Mouse (Mus musculus) liver, embryonic 14.5 days (tissue): Measurements from ENCODE around the gene Cd300lf. TPM values are rescaled to one million over a fixed set of nuclear protein-coding genes. Genes with fewer than 3 reads are reported as not detected.

Experiments used
- ATAC-seq: fragments of 200-750 bp; cut with Nextera tagmentation; 2 replicates; pipeline ENCODE4 v1.8.0; 2017; ENCODE audit warnings: moderate number of reproducible peaks, mild to moderate bottlenecking, moderate library complexity; ENCODE audit not compliant: insufficient read depth
- DNase-seq, 3 experiments: peaks; one replicate each; pipeline ENCODE4 v3.0.0-alpha.2; 2012 to 2013; ENCODE audit warnings: low read depth in 3 of 3, low spot score in 3 of 3
- H3K27ac ChIP-seq: fragments of 300-500 bp; sonication (generic); 2 replicates; pipeline ENCODE4 v1.5.1; 2014; ENCODE audit warnings: moderate library complexity, mild to moderate bottlenecking, control low read depth, inconsistent platforms
- H3K27me3 ChIP-seq: fragments of 300-500 bp; sonication (generic); 2 replicates; pipeline ENCODE4 v1.6.1; 2014; ENCODE audit warnings: mild to moderate bottlenecking, low read length, moderate library complexity; ENCODE audit not compliant: control insufficient read depth, insufficient read depth
- H3K36me3 ChIP-seq: fragments of 300-500 bp; sonication (generic); replicated peaks from 2 replicates; pipeline ENCODE4 v1.6.1; 2014; ENCODE audit warnings: low read depth; ENCODE audit not compliant: control insufficient read depth, insufficient read depth
- H3K4me1 ChIP-seq, 2 experiments: fragments of 200-500 bp in 1 of 2; fragments of 300-500 bp in 1 of 2; sonication (generic) in 1 of 2; replicated peaks; 2 replicates each; pipeline ENCODE4 v1.6.1; 2012 to 2014; ENCODE audit warnings: antibody characterized with exemption in 1 of 2, inconsistent platforms in 1 of 2, low read length in 1 of 2; ENCODE audit not compliant: control insufficient read depth in 2 of 2, insufficient read depth in 2 of 2
- H3K4me2 ChIP-seq: fragments of 300-500 bp; sonication (generic); 2 replicates; pipeline ENCODE4 v1.6.1; 2014; ENCODE audit warnings: low read depth, mild to moderate bottlenecking, control low read depth, moderate library complexity
- H3K4me3 ChIP-seq, 2 experiments: fragments of 200-500 bp in 1 of 2; fragments of 300-500 bp in 1 of 2; sonication (generic) in 1 of 2; 2 replicates each; pipeline ENCODE4 v1.5.1; 2012 to 2014; ENCODE audit warnings: low read depth in 2 of 2, low read length in 2 of 2, mild to moderate bottlenecking in 2 of 2, control low read depth in 1 of 2, inconsistent platforms in 1 of 2, moderate library complexity in 1 of 2; ENCODE audit not compliant: insufficient read depth in 1 of 2
- H3K9ac ChIP-seq: fragments of 300-500 bp; sonication (generic); replicated peaks from 2 replicates; pipeline ENCODE4 v1.6.1; 2014; ENCODE audit warnings: mild to moderate bottlenecking, control low read depth, moderate library complexity
- H3K9me3 ChIP-seq: fragments of 300-500 bp; sonication (generic); 2 replicates; pipeline ENCODE4 v1.6.1; 2016; ENCODE audit warnings: low read length, mixed read lengths; ENCODE audit not compliant: control insufficient read depth
- CTCF ChIP-seq: IDR thresholded peaks from 2 replicates; pipeline ENCODE4 v1.5.1; 2016; ENCODE audit warnings: antibody characterized with exemption, low read depth, control low read depth
- EP300 ChIP-seq: IDR thresholded peaks from 2 replicates; pipeline ENCODE4 v1.6.1; 2016; ENCODE audit warnings: antibody characterized with exemption, low read depth
- WGBS: fragments of 180-500 bp; shearing (Covaris S2); extraction: QIAGEN DNeasy Blood & Tissue Kit; methylation state at CpG from one replicate; pipeline ENCODE4 v1.1.7; 2014; ENCODE audit not compliant: insufficient replicate concordance; 5-methylcytosine and 5-hydroxymethylcytosine counted together
- polyA plus RNA-seq, 2 experiments: library from polyadenylated mRNA; depleted of rRNA in 1 of 2; stranded (reverse) in 1 of 2; unstranded in 1 of 2; fragments of >200 nt; fragmentation: Nextera tagmentation in 1 of 2; extraction: Ambion mirVana in 1 of 2; gene quantifications; 2 replicates each; pipeline versions ENCODE4 v1.2.1 to v1.2.3; 2012 to 2014

Gene Cd300lf
- polyA plus RNA-seq, 2 experiments: 1.1 to 1.6 TPM

DNA sequence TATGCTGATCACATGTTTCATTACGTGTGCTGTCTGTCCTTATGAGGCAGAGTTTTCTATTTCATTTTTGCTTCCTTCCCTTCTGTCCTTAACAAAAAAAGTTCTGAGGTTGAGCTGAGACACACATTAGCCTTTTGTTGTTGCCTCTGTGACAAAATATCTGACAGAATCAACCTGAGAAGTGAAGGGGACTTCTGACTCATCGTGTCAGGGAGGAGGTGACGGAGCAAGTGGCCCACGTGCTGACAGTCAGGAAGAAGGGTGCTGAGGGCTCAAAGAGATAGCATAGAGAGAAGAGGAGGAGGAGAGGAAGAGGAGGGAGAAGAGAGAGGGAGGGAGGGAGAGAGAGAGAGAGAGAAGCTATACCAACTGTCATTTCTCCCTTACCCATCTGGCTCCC lies 5.3 kb downstream of the Cd300lf start:
- Histone ChIP-seq H3K27me3 (no peaks in the 10 kb centered on the region), H3K4me2 (no peak overlapping the region), H3K36me3 (no peaks in the 10 kb centered on the region), H3K4me1 (no peaks in the 10 kb centered on the region; a peak in 1 of 4 replicates), H3K4me3 (no peak overlapping the region), H3K9me3 (no peaks in the 10 kb centered on the region), H3K9ac (no peak overlapping the region), H3K27ac (no peak overlapping the region)
- 22% methylated on average over 4 of the region's 4 CpGs for WGBS
- DNase-seq: no peak
- ATAC-seq: no peak
- TF ChIP-seq CTCF (no peak), EP300 (no peak)

DNA sequence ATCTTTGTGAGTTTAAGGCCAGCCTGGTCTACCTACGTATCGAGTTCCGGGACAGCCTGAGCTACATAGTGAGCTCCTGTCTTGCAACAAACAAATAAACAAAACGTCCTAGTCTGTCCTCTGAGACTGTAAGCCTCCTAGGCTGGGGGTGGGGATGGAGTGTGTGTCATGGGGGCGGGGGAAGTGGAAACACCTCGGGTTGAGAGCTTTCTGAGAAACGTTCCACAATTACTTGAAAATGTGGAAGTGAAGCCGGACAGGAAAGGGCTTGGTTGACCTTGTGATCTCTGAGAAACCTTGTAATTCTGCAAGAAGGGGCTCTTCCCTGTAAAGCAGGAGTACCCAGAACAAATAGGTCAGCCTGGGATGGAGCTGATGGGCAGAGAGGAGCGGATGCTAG lies 14.4 kb downstream of the Cd300lf start:
- TF ChIP-seq EP300: no peak
- TF ChIP-seq CTCF: no peak
- Histone ChIP-seq H3K36me3 (no peaks in the 10 kb centered on the region), H3K4me2 (no peak overlapping the region), H3K9ac (no peak overlapping the region), H3K4me1 (no peaks in the 10 kb centered on the region), H3K9me3 (no peaks in the 10 kb centered on the region), H3K27ac (no peak overlapping the region), H3K4me3 (no peak overlapping the region), H3K27me3 (no peaks in the 10 kb centered on the region)
- DNase-seq (no peak), ATAC-seq (no peak)
- WGBS: 37% methylated on average over 9 of the region's 9 CpGs

DNA sequence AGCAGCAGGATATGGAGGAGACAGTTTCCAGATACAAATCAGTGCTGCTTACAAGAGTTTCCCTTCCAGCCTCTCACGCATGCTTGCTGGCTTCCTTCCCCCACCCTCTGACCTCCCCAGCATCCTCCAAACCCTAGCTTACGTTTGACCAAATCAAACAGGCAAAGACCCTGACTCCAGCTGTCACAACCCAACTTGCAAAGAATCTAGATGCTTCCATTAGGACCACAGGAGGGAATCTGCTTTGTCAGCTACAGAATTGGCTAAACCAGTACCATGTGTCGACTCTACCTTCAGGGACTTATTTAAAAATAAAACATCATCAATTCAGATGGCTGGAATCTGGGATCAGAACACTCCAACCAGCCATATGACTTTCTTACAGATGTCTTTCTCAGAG lies 21.6 kb downstream of the Cd300lf start:
- Histone ChIP-seq H3K36me3 (no peaks in the 10 kb centered on the region), H3K9ac (no peak overlapping the region), H3K9me3 (no peaks in the 10 kb centered on the region), H3K27me3 (no peaks in the 10 kb centered on the region), H3K27ac (no peak overlapping the region), H3K4me2 (no peak overlapping the region), H3K4me3 (no peak overlapping the region), H3K4me1 (no peaks in the 10 kb centered on the region)
- WGBS: 35% methylated on average over 3 of the region's 3 CpGs
- no peak for DNase-seq
- no peak for TF ChIP-seq EP300
- no peak for TF ChIP-seq CTCF
- no peak for ATAC-seq

DNA sequence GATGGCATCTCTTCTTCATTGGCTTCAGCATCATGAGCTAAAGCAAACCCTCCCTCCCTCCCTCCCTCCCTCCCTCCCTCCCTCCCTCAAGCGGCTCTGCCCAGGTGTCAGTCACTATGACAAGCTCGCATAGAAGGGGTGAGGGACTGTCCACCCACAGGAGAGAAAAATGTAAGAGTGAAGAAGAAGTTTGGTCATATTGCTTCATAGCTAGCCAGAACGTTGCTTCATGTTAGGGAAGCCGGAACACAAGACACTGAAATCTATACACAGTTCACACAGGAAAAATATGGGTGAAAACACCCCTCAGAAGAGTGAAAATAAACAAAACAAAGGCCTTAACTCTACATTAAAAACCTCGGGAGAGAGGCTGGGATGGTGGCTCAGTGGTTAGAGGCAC lies 23.5 kb downstream of the Cd300lf start:
- Histone ChIP-seq H3K9ac (no peak overlapping the region), H3K9me3 (no peaks in the 10 kb centered on the region), H3K27me3 (no peaks in the 10 kb centered on the region), H3K4me1 (no peaks in the 10 kb centered on the region), H3K27ac (no peak overlapping the region), H3K4me3 (no peak overlapping the region), H3K36me3 (no peaks in the 10 kb centered on the region), H3K4me2 (no peak overlapping the region)
- WGBS: 55% methylated on average over 5 of the region's 5 CpGs
- ATAC-seq (no peak), DNase-seq (no peak)
- TF ChIP-seq EP300 (no peak), CTCF (no peak)

DNA sequence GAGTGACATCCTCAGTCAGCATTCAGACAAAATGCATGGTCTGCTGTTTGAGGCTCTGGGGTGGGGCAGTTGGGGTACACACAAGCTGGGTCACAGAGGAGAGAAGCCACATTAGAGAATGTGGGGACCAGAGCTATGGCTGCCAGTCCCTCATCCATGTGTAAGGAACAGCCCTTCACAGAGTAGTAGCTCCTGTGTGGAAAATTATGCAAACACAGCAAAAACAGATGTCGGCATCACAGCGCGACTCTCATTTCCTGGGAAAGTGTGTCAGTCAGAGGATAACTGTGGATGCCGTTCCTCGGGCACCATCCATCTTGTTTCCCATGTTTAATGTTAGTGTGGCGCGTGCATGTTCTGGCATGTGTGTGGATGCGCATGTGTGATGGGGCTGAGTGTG lies 25.6 kb downstream of the Cd300lf start:
- Histone ChIP-seq H3K9me3 (no peaks in the 10 kb centered on the region), H3K27ac (no peak overlapping the region), H3K4me1 (no peaks in the 10 kb centered on the region), H3K4me3 (no peak overlapping the region), H3K36me3 (no peaks in the 10 kb centered on the region), H3K9ac (no peak overlapping the region), H3K27me3 (no peaks in the 10 kb centered on the region), H3K4me2 (no peak overlapping the region)
- ATAC-seq (no peak), DNase-seq (no peak)
- TF ChIP-seq CTCF (no peak), EP300 (no peak)
- WGBS: 69% methylated on average over 8 of the region's 8 CpGs
